Mouse (Mus musculus): Measurements from ENCODE around the gene Psmc5.

Gene Psmc5

GRCm38 (mm10) chr11:106271131-106271793 lies 15.3 kb downstream of the Psmc5 start:
- no peak for DNase-seq

- DNase-seq = no peak
Measured at GRCm38 (mm10) chr11:106271794-106272643, 16.1 kb downstream of the Psmc5 start.

GRCm38 (mm10) chr11:106272644-106273310 lies 16.8 kb downstream of the Psmc5 start, which contains the start of gene Smarcd2:
Smarcd2 (minus strand) TSS chr11:106272972.
- DNase-seq = peak; percentile 99

GRCm38 (mm10) chr11:106273311-106273684 lies 17.3 kb downstream of the Psmc5 start:
- DNase-seq = no peak

- DNase-seq = no peak
Measured at GRCm38 (mm10) chr11:106273811-106274210, 17.9 kb downstream of the Psmc5 start.

GRCm38 (mm10) chr11:106274374-106274773 lies 18.4 kb downstream of the Psmc5 start:
- DNase-seq = no peak

- DNase-seq = no peak
Measured at GRCm38 (mm10) chr11:106274971-106275411, 19.0 kb downstream of the Psmc5 start.

GRCm38 (mm10) chr11:106276454-106276853 lies 20.5 kb downstream of the Psmc5 start, which contains the start of gene Tcam1:
Tcam1 (plus strand) TSS chr11:106276672.
- peak; percentile 87 for DNase-seq

- DNase-seq = no peak
Measured at GRCm38 (mm10) chr11:106282452-106282851, 26.5 kb downstream of the Psmc5 start.

GRCm38 (mm10) chr11:106283371-106283770 lies 27.4 kb downstream of the Psmc5 start:
- no peak for DNase-seq

GRCm38 (mm10) chr11:106284126-106284525 lies 28.2 kb downstream of the Psmc5 start:
- no peak for DNase-seq

- DNase-seq = no peak
Measured at GRCm38 (mm10) chr11:106286206-106286605, 30.3 kb downstream of the Psmc5 start.

GRCm38 (mm10) chr11:106286987-106287386 lies 31.0 kb downstream of the Psmc5 start:
- DNase-seq = no peak

- no peak for DNase-seq
Measured at GRCm38 (mm10) chr11:106289369-106289768, 33.4 kb downstream of the Psmc5 start.

- DNase-seq = no peak
Measured at GRCm38 (mm10) chr11:106290376-106290775, 34.4 kb downstream of the Psmc5 start.

GRCm38 (mm10) chr11:106291861-106292260 lies 35.9 kb downstream of the Psmc5 start:
- no peak for DNase-seq

GRCm38 (mm10) chr11:106301765-106302164 lies 45.8 kb downstream of the Psmc5 start, which contains the start of gene Gh:
Gh (minus strand) TSS chr11:106301865.
- DNase-seq = no peak

GRCm38 (mm10) chr11:106302634-106303033 lies 46.7 kb downstream of the Psmc5 start:
- no peak for DNase-seq

- DNase-seq = no peak
Measured at GRCm38 (mm10) chr11:106305348-106306064, 49.6 kb downstream of the Psmc5 start.

- no peak for DNase-seq
Measured at GRCm38 (mm10) chr11:106306065-106306385, 50.1 kb downstream of the Psmc5 start.

GRCm38 (mm10) chr11:106306758-106307157 lies 50.8 kb downstream of the Psmc5 start:
- no peak for DNase-seq

GRCm38 (mm10) chr11:106307432-106307831 lies 51.5 kb downstream of the Psmc5 start:
- DNase-seq = no peak

- no peak for DNase-seq
Measured at GRCm38 (mm10) chr11:106308162-106308561, 52.2 kb downstream of the Psmc5 start.
